Mouse (Mus musculus): ENCODE measurements around the gene Ccsap. TPM values are rescaled to one million over a fixed set of nuclear protein-coding genes. Genes with fewer than 3 reads are reported as not detected.

The Ccsap gene
- not detected for polyA plus RNA-seq (2014; fragmentation: Illumina TruSeq; extraction: RNeasy Lipid Tissue Mini Kit (QIAGEN cat#74804); ENCODE audit: low read depth, low replicate concordance)

DNA sequence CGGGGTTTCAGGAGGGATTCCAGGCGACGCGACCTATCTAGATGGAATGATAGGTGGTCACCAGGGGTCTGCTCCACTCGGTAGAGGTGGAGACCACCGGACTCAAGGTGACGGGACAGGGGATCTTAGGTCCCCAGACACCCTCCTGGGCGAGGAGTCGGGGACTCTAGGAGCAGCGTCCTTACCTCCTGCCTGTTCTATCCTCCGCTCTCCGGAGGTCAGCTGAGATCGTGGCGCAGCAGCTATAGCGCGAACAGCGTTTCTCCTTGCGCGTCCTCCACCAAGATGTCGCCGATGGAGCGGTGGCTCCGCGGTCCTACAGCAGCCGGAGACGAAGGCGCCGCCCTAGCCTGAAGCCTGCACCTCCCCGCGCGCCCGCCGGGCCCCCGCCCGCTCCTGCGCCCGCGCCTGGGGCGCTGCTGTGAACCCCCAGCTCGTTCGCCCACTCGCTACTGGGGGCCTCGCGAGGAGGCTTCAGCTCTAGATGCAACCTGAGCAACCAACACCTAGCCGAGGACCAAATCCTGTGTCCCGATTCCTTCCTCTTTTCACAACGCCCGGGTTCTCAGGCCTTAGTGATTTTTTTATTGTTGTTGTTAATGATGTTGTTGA, at the start of gene Ccsap:
Gene Ccsap (minus strand): TSS at position 562 of the 612 bp plus-strand sequence.

DNA sequence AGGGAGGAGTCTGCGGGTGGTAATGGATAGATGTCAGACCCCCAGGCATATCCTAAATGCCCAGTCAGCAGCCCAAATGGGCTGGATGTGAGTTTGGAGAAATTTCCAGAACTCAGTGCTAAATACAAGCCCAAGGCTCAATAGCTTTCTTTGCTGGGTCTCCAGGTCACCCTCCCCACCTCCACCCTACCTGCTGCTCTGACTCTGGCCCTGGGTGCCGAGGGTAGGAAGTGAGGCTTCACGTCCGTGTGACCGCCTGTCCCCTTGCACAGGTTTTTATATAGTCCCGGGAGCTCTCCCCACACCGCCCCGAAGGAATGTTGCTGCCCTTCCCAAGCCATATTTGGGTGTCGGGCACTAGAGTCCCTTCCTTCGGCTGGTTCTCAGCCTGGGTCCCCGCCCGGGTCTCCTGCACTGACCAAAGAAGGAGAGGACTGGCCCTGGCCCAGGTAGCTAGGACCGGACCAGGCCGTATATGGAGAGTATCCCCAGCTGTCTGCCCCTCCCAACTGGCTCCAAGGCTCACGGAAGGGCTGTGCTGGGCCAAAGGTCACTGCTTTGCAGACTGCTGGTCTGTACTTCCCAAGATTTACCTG, 34.6 kb upstream of the Ccsap start, which contains the start of gene Acta1:
Gene Acta1 (minus strand): TSS at position 250 of the 596 bp plus-strand sequence.

DNA sequence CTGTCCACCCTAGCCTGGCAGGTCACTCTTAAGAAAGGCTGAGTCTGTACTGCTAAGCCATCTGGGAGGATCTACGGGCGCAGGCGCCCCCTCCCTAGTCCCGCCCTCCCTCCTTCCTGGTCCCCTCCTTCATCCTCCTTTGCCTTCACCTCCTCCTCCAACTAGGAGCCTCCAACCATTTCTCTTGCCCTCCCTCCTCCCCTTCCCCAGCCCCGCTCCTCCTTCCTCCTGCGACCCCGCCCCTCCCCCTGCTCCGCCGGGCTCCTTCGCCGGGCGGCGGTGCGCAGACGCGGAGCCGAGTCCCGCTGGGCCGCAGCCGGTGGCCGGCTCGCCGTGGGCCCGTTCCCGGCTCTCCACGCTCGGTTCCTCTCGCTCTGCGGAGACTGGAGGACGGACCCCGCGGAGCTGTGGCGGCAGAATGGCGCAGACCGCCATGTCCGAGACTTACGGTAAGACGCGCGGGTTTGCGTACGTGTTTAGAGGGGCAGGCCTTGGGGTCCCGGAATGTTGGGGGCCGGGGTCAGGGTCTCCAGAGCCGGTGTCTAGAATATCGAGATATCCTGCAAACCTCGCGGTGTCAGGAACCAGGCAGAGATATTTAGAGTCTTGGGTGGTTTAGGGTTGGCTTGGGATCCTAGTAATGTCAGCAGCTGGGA, 54.2 kb downstream of the Ccsap start, which contains the start of gene Rab4a:
Gene Rab4a (plus strand): TSS at position 268 of the 656 bp plus-strand sequence.

Other genes starting within 250 kb of the Ccsap start
- gene Rhou, start 206.3 kb downstream of the Ccsap start, polyA plus RNA-seq (2014; fragmentation: Illumina TruSeq; extraction: RNeasy Lipid Tissue Mini Kit (QIAGEN cat#74804); ENCODE audit: low read depth, low replicate concordance), result 31.8 TPM
- 9.1 TPM for gene Rab4a, start 54.2 kb downstream of the Ccsap start, polyA plus RNA-seq (2014; fragmentation: Illumina TruSeq; extraction: RNeasy Lipid Tissue Mini Kit (QIAGEN cat#74804); ENCODE audit: low read depth, low replicate concordance)
- not detected for gene Acta1, start 34.5 kb upstream of the Ccsap start, polyA plus RNA-seq (2014; fragmentation: Illumina TruSeq; extraction: RNeasy Lipid Tissue Mini Kit (QIAGEN cat#74804); ENCODE audit: low read depth, low replicate concordance)
- gene Nup133, start 89.1 kb upstream of the Ccsap start, polyA plus RNA-seq (2014; fragmentation: Illumina TruSeq; extraction: RNeasy Lipid Tissue Mini Kit (QIAGEN cat#74804); ENCODE audit: low read depth, low replicate concordance), result 3.7 TPM
- gene Abcb10, start 122.9 kb upstream of the Ccsap start, polyA plus RNA-seq (2014; fragmentation: Illumina TruSeq; extraction: RNeasy Lipid Tissue Mini Kit (QIAGEN cat#74804); ENCODE audit: low read depth, low replicate concordance), result 10.1 TPM
- 3.3 TPM for gene Taf5l, start 161.2 kb upstream of the Ccsap start, polyA plus RNA-seq (2014; fragmentation: Illumina TruSeq; extraction: RNeasy Lipid Tissue Mini Kit (QIAGEN cat#74804); ENCODE audit: low read depth, low replicate concordance)
- gene Urb2, start 161.3 kb upstream of the Ccsap start, polyA plus RNA-seq (2014; fragmentation: Illumina TruSeq; extraction: RNeasy Lipid Tissue Mini Kit (QIAGEN cat#74804); ENCODE audit: low read depth, low replicate concordance), result 2.0 TPM

All from liver, adult 10 weeks (tissue).